Mouse (Mus musculus) heart, adult 9 months (tissue): ENCODE measurements around the gene Abhd4.
"Not testable (repeated sequence)": the region's sequence is repeated elsewhere in the genome, so short reads cannot be mapped to it uniquely, and the experiment has no call there.

Experiments used
- DNase-seq, 2 experiments: peaks; one replicate each; pipeline ENCODE4 v3.0.0; 2022; ENCODE audit warnings: low spot score in 2 of 2

Gene Abhd4

DNA sequence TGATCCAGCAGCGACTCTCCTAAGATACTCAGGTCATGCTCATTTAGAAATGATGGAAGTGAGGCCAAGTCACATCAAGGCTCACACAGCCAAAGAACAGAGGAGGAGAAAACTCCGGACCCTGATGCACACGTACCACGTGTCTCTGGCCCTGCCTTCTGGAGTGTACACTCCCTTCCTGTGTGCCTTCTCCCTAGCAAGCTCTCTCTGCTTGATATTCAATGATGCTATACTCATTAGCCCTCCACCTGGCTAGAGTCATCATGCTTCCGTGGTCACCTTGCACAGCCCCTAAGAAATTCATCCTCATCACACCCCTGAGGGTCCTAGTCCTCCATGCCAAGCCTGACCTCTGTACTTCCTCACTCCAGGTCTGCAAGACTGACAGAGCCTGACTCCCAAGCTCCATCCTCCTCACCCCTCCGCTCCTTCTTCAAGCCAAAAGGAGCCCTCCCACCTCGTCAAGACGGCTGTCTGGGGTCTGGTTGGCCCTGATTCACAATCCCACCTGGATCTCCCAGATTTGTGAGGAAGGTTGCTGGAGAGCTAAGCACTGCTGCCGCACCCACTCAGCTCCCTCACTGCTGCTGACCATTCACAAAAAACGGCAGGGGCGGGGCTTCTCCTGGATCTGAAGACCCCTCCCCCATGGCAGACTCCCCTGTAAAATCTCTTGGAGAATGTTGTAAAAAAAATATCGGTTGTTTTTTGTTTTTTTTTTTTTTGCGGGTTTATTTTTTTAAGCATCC lies 30.5 kb upstream of the Abhd4 start:
- no peak for DNase-seq

DNA sequence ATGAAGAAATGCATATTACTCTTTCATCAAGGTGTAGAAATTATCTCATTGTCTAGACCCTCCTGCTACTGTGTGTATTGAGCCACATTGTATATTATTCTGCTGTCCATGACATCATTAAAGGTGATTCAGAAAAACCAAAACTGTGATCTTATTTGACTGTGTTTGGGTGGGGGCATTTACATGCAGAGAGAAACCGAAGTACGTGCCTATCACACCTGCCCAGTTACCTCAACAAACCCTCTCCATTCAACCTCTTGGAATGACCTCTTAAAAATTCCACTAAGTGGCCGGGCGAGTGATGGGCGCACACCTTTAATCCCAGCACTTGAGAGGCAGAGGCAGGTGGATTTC lies 29.9 kb upstream of the Abhd4 start:
- DNase-seq, result no peak

DNA sequence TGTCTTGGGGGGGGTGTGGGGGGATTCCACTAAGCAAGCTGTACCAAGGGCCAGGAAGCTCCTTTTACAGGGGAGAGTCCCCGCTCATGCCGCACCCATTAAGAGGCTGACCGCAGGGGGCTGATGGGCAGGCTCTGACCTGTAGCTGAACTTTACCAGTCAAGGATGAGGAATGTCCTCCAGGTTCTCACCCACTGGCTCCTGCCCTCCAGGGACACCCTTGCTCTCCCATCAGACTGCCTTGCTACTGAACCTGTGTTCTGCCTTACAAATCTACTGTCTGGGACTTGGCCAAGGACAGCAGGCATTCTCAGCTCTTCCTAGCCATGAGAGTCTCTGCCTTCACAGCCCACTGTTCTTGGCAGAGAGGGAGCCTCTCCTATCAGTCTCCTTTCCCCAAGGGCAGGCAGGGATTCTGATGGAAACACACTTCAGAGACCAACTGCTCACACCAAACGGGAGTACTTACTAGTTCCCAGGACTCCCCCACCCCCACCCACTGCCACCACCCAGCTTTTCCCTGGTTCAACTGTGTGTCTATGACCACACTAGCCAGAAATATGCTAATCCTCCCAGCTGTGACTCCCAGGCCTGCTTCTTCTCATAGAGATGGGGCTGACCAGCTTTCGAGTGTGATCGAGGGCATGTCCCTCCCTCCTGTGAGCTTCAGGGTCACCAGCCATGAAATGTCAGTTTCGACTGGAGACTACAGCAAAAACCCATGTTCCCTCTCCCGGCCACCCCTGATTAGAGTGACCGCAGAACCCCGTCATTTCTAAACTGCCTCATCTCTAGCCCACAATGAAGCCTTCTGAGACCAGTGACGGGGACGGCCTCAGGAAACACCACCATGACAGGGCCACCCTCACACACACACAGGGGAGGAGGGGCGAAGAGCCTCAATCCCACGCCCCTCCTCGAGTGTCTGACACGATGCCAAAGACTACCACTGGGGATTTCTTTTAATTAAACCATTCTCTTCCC lies 29.2 kb upstream of the Abhd4 start:
- peak in 1 of 2 experiments; percentile 14 for DNase-seq

DNA sequence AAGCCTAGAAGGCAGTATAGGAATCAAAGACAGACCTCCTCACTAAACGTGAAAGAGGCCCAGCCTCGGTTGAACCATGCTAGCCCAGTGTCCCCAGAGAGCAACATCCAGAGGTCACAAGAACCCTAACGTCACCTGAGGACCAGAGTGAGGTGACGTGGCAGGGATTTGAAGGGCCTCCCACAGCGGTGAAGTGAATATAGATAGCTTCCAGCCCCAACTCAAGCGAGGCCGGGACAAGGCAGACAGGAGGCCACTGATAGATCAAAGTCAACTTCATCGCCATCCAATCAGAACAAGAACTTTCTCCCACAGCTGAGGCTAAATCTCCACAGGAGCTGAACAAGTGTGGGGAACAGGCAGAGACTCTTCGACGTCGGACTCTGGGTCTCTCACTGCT lies 28.3 kb upstream of the Abhd4 start:
- DNase-seq, result no peak

DNA sequence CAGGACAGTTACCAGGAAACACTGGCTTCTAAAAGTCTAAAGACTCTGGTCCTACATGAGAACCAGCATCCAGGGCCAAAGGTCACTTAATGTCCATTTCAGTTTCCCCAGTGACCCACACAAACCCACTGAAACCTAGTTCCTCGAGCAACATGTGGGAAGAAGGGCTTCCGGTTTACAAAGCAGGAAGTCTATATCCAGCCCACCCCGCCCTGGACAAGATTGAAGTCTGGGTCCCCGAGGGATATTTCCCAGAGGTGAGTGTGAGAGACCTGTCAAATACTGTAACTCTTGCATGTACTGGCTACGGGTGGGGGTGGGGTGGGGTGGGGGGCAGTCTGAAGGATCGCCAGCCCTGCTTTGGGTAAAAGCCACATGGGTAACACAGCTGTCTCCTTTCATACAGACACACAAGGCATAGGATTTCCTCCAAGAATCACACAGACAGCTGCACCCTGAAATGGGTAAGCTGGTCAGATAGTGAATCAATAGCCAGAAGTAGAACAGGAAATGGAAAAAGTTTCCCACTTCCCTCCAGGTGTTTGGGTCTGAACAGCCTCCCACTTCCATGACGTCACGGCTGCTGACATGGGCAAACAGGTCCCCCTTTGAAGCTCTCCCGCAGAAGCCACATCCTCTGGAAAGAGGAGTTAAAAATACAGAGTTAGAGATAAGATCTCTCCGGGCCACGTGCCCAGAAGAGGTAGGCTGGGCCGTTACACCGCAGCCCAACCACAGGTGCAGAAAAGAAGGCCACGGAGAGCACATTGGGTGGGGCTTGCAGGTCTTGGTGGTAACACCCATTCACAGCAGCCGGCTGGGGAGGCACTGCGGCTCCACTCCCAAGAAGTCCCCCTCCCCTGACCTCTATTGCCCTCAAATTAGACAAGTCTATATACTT lies 26.8 kb upstream of the Abhd4 start:
- peak; percentile 48 to 72 for DNase-seq

DNA sequence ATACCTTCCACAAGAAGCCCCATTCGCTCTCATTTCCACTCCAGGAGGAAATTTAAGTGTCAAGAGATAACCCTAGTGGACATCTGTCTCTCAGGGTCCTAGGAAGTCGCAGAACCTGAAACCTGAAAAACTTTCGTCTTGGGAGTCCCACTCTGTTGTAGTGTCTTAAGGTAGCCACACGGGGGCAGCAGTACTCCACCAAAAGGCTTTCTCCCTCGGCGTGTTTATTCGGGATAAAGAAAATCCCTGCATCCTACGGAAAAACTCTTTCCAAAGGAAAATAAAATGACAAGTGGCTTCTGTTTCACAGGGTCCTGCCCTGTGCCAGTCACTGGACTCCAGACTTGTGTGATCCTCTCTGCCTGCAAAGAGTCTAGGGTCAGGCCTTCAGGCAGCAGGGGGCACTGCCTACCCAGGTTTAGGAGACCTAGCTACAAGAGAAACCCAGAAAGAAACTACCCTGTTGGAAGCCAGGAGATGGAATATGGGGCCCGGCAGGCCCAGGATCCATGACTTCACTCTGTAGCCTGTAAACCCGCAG lies 26.0 kb upstream of the Abhd4 start:
- DNase-seq, result peak; percentile 56 to 57

DNA sequence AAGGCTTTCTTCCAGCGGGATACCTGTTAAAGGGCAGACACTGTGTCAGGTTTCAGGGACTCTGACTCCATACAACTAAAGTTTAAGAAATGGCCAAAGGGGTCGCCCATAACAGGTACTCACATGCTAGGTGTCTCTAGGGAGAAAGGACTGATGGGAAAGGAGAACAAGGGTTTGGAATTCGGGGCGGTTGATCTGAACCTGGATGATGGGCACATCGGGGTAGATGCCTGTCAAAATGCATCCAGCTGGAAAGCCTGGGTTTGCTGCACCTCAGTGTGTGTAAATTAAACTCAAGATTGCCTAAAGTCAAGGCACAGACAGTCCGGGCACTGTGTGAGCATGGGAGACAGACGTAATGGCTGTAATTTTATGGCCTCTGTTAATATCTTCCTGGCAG lies 25.5 kb upstream of the Abhd4 start:
- no peak for DNase-seq

DNA sequence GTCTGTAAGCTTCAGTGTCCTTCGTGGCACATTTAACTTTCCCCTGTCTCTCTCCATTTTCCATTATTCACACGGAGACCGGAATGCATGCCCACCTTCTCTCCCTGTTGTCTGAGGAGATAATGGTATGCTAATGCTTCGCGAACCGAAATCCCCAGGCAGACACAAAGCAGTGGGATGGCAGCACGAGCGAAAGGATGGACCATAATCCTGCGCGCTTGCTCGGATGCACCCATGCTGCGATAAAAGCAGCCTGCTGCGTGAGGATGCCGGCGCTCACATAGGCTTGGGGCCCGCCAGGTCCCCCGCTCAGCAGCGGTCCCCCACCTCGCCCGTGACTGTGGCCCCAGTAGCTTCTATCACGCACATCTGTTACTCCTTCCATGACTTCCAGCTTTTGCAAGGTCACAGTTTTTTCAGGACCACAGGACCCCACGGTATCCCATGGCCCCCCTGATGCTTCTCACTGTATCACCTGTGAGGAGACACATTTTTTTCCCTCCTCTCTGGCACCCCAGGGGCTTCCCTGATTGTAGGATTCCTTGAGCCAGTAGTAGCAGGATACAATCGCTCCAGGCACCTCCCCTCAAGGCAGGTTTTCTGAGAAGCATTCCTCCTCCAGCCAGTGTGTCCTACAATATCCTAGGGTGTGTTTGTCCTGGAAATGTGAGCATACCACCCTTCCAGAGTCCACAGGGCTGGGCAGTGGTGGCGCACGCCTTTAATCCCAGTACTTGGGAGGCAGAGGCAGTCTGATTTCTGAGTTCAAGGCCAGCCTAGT lies 24.9 kb upstream of the Abhd4 start:
- DNase-seq, result no peak

DNA sequence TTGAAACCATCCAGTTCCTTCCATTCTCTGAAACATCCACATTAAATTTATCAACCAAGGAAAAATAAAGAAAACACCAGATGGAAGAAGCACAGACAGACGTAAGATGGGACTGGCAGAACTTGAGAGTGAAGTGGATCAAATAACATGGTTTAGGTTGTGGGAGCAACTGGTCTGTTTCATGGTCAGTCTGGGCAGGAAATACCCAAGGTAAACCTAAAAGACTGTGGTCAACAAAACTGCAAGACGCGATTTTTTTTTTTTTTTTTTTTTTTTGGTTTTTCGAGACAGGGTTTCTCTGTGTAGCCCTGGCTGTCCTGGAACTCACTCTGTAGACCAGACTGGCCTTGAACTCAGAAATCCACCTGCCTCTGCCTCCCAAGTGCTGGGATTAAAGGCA lies 24.1 kb upstream of the Abhd4 start:
- not testable (repeated sequence) for DNase-seq

DNA sequence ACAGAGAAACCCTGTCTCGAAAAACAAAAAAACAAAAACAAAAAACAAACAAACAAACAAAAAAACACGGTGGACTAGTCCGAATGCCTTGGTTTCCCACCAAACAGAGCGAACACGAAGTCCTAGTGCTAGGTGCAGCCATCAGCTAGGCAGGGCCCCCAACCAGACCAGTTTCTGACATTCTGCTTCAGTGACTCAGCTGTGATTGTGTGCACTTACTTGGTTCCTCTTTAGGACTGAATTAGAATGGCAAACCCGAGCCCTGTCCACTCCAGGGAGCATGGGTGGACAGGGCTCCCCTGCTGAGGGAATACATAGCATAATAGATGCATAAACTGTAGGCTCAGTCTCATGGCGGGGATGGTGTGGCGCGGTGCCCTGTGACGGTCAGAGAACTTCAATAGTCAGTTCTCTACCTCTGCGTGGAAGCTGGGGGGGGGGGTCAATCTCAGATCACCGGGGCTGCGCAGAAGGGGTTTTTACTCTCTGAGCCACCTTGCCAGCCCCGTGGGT lies 23.3 kb upstream of the Abhd4 start:
- no peak for DNase-seq

DNA sequence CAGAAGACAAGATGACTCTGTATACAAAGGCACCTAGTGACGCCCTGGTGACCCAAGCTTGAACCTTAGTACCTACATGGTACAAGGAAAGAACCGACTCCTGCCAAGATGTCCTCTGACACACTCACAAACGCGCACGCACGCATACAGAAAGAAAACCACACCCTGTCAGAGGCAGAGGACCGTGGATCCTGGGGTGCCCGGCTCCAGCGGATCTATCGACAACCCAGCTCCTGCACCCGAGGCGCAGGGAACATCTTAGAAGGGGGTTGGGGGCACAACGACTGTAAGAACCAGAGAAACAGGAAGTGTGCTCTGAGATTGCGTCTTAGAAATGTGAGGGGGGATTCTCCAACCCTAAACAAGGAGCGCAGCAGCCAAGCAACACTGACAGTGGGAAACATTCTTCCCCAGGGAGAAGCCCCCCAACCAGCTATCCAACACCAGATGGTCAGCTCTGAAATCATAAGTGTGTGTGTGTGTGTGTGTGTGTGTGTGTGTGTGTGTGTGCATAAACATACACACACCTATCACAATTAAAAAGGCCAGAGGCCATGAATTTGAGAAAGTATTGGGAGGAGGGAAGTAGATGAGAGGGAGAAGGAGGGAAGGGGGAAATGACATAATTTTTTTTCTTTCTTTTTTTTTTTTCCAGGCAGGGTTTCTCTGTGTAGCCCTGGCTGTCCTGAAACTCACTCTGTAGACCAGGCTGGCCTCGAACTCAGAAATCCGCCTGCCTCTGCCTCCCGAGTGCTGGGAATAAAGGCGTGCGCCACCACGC lies 22.6 kb upstream of the Abhd4 start:
- no peak for DNase-seq

DNA sequence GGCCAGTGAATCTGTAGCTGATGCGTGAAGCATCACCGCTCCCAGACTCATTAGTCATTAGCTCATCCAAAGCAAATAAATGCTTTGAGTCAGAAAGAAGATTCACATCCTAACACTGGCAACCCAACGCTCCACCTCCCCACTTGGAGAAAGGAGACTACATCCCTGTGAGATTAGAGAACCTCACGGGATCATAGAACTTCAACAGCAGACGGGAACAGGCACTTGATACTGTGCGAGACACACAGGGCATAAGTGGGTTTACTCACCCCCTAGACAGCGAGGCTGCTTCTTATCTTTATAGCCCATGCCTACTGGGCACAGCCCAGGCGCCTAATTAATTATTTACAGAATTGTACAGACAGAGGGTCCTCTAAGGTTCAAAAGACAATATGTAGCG lies 21.8 kb upstream of the Abhd4 start:
- DNase-seq, result no peak

DNA sequence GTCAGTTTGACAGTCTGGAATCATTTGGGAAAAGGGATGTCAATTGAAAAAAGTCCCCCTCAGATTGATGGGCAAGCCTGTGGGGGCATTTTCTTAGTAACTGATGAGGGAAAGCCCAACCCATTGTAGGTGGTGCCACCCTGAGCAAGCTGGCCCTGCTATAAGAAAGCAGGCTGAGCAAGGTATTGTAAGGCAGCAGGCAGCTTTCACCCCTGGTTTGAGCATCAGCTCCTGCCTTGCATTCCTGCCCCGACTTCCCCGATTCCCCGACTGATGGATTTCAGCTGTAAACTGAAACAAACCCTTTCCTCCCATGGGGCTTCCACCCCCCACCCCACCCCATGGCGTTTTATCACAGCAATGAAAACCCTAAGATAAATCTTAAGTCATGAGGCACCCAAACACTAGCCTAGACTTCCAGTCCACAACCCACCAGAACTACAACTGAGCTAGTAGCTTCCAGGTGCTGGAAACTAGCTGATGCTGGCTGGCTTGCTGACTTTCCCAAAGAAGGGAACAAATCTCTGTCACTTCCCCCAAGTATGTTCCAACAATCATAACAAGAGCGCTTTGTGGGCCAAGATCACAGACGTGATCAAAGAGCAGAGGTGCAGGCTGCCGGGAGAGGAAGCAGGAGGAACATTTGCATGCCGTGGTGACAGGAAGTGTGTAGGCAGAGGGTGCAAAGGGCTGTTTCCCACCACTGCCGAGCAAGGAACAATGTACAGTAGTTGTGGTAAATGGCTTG lies 21.0 kb upstream of the Abhd4 start:
- peak; percentile 48 to 79 for DNase-seq

DNA sequence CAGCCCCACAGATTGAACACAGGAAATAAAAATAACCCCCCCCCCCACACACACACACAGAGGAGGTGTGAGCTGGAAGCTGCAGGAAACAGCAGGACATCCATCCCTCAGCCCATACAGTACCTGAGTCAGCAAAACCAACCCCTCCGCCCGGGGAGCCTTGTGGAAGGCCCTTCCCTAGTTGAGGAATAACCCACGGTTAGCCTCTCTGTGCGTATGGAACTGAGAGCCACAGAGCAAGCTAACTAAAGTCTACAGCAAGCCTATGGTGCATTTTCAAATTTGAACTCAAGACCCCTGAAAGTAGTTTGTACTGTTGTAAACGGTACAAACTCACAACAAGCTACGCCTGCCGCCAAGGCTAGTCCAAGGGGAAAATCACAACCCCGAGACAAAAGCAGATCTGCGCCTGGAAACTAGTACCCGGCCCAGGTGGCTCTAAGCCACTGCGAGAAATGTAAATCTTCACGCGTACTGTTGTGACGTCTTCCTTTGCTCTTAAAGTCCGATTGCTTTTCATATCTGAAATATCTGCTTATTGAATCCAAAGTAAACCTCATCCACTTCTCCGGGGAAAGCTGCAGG lies 20.3 kb upstream of the Abhd4 start:
- no peak for DNase-seq

DNA sequence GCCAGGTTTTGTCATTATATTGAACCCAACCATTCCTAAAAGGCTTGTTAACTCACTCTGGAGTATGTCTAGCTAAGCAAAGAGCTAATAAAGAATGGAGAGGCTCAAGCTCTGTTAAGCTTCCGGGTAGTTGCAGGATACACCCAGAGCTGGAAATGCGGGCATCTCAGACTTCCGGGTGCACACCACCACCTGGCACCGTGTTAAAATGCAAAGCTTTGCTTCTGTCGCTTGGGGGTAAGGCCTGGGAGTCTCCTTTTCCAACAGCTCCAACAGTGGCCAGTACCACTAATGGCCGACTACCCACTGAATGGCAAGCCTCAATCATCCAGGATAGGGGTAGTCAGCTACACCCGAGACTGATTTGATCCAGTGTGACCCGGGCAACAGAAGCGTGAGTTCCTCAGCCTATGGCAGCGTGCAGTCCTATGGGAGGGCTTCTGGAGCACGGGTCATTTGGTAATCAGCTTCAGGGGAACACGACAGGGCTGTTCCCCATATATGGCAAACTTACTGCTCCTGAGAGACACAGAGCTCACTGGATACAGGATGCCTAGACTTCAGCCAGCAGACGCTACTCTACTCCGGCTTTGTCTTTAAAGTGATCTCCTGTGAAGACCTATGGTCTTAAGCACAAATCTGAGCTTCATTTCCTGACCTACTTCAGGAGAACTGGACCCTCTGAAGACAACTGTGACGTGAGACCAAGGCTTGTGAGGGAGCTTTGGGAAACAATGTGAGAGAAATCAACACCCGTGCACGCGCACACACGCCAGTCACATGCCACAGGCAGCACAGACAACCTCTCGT lies 19.6 kb upstream of the Abhd4 start:
- no peak for DNase-seq

DNA sequence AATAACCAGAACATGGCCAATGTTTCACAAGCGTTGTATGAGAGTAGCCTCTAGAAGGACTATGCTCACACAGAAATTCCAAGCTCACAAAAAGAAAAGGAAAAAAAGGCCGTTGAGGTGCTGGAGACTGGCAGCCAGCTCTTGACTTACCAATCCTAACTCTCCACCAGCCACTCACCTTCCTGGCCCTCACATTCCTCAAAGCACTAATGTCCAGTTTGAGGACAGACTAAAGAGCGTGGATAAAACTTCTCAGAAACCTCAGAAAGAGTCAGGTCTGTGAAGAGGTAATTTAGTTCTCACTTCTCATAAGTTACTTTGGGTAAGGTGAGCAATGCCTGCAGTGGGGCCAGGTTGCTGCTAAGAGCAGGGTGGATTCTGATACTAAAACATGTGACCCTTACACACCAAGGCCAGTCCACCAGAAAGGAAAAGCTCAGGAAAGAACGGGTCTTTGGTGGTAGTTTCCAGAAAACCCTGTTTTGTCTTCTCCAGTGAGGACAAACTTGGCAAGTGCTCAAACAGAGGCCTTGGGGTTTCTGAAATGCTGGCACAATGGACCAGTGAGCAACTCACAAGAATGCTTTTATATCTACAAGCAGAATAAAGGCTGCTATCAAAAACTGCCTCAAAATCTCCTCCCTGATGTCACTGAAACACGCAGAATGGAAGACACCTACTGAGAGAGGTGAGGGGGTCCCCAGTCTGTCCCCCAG lies 18.0 kb upstream of the Abhd4 start:
- no peak for DNase-seq

DNA sequence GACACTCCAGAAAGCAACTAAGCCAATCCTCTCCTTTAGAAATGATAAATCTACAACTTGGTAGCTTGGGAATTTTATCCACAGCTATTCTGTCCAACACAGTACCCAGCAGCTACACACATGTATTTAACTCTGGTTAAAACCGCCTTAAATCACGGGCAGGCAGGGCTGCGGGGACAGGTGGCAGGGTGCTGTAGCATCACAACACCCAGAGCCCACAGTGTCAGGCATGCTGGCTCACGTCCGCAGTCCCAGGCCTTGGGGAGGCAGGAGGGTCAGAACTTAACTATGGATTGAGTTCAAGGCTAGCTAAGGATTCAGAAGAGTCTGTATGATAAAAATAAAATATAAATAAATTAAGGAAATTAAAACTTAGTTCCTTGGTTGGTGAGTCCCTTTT lies 17.1 kb upstream of the Abhd4 start:
- DNase-seq, result no peak
